Mouse (Mus musculus) embryonic facial prominence, embryonic 12.5 days (tissue): ENCODE measurements around the gene Tubgcp2. TPM values are rescaled to one million over a fixed set of nuclear protein-coding genes. Genes with fewer than 3 reads are reported as not detected.

Experiments
- ATAC-seq: fragments of 200-750 bp; cut with Nextera tagmentation; 2 replicates; pipeline ENCODE4 v1.8.0; 2017; ENCODE audit not compliant: insufficient number of reproducible peaks, insufficient read depth, low FRiP score, low TSS enrichment
- H3K27ac ChIP-seq: fragments of 300-500 bp; sonication (generic); 2 replicates; pipeline ENCODE4 v1.5.1; 2016; ENCODE audit warnings: mild to moderate bottlenecking
- H3K27me3 ChIP-seq: fragments of 300-500 bp; sonication (generic); 2 replicates; pipeline ENCODE4 v1.6.1; 2016; ENCODE audit warnings: mild to moderate bottlenecking, moderate library complexity
- H3K36me3 ChIP-seq: fragments of 300-500 bp; sonication (generic); 2 replicates; pipeline ENCODE4 v1.6.1; 2016; ENCODE audit warnings: mild to moderate bottlenecking
- H3K4me1 ChIP-seq: fragments of 300-500 bp; sonication (generic); 2 replicates; pipeline ENCODE4 v1.6.1; 2016
- H3K4me2 ChIP-seq: fragments of 300-500 bp; sonication (generic); replicated peaks from 2 replicates; pipeline ENCODE4 v1.6.1; 2016; ENCODE audit warnings: mild to moderate bottlenecking, moderate library complexity
- H3K4me3 ChIP-seq: fragments of 300-500 bp; sonication (generic); 2 replicates; pipeline ENCODE4 v1.5.1; 2016; ENCODE audit warnings: mild to moderate bottlenecking
- H3K9ac ChIP-seq: fragments of 300-500 bp; sonication (generic); 2 replicates; pipeline ENCODE4 v1.6.1; 2016; ENCODE audit warnings: mild to moderate bottlenecking, moderate library complexity
- H3K9me3 ChIP-seq: fragments of 300-500 bp; sonication (generic); 2 replicates; pipeline ENCODE4 v1.6.1; 2016; ENCODE audit warnings: mild to moderate bottlenecking, moderate library complexity
- WGBS: fragments of 180-500 bp; shearing (Covaris S2); methylation state at CpG from one replicate; pipeline ENCODE4 v1.1.7; 2016; 5-methylcytosine and 5-hydroxymethylcytosine counted together
- polyA plus RNA-seq: library from polyadenylated mRNA; unstranded; fragments of >200 nt; fragmentation: Nextera tagmentation; extraction: Ambion mirVana; gene quantifications from 2 replicates; pipeline ENCODE4 v1.2.1, GENCODE M21; 2016

The Tubgcp2 gene
- polyA plus RNA-seq, 1 experiment from 2014 or later = 82.9 TPM

DNA sequence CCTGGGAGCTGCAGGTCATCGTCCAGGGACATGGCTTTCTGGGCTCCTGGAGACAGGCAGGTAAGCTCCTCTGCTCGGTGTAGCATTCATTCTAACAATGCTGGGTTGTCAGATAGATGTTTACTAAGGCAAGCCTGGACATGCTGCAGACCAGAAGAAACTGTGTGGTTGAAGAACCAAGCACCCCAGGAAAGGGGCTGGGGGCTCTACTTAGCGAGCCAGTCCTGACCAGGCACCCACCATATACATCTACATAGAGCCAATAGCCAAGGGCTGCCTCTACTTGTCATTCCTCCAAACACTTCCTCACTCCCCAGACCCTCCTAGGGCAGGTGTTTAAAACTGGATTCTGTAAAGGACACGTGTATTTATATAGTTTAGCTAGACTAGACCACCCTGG, 42.3 kb downstream of the Tubgcp2 start:
- 78% methylated on average over 4 of the region's 4 CpGs for WGBS
- peaks cover 32% of the 10 kb centered on the region for H3K36me3 ChIP-seq
- H3K9ac ChIP-seq = no peak overlapping the region
- H3K27ac ChIP-seq = no peak overlapping the region
- H3K27me3 ChIP-seq = no peaks in the 10 kb centered on the region
- H3K4me3 ChIP-seq = no peak overlapping the region
- H3K4me2 ChIP-seq = no peak overlapping the region
- no peaks in the 10 kb centered on the region for H3K9me3 ChIP-seq
- H3K4me1 ChIP-seq = no peaks in the 10 kb centered on the region
- ATAC-seq = no peak

DNA sequence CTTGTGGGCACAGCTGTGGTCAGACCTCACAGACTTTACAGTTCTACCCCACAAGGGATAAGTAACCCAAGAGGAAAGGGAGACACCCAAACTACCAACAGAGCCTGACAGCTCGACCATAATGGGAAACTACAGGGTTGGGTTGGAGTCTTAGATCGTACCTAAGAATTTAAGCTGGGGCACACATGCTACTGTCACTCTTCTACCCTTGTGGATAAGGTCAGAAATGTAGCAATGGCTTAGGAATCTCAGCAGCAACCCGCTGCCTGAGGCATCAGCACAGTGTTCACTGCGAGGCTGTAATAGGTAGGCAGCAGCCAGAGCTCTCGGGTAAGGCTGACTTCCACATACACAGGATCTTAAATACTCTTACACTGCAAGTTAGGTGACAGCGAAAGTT, 42.9 kb downstream of the Tubgcp2 start:
- H3K4me1 ChIP-seq = no peaks in the 10 kb centered on the region
- peaks cover 25% of the 10 kb centered on the region for H3K36me3 ChIP-seq
- H3K27ac ChIP-seq = no peak overlapping the region
- H3K9me3 ChIP-seq = no peaks in the 10 kb centered on the region
- no peak overlapping the region for H3K4me2 ChIP-seq
- no peak overlapping the region for H3K9ac ChIP-seq
- no peak overlapping the region for H3K4me3 ChIP-seq
- 89% methylated on average over 6 of the region's 6 CpGs for WGBS
- ATAC-seq = no peak
- no peaks in the 10 kb centered on the region for H3K27me3 ChIP-seq

DNA sequence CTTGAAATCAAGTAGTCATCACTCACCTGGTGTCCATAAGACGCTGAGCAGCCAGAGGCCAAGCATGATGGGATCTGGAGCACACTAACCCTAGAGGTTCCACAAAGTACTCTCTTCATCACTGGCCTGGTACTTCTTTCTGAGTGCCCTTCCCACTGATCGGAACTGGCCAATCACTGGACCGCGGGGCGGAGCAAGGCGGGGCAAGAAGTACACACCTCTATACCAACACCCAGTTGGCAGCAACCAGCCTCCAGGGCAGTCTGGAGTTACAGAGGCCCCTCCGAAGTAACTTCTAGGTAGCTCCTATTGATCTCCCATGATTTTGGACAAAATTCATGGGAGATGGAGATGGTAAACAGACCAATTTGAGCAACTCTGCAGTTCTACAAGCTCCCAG, 44.1 kb downstream of the Tubgcp2 start, which contains the start of gene Adam8:
Gene Adam8 (minus strand): TSS at position 157 of the 400 bp plus-strand sequence.
- Histone ChIP-seq H3K27me3 (no peaks in the 10 kb centered on the region), H3K9me3 (no peaks in the 10 kb centered on the region), H3K4me1 (no peaks in the 10 kb centered on the region), H3K27ac (no peak within 1 kb of the TSS), H3K4me2 (no peak within 1 kb of the TSS), H3K9ac (no peak within 1 kb of the TSS), H3K4me3 (no peak within 1 kb of the TSS), H3K36me3 (peaks cover 14% of the 10 kb centered on the region)
- WGBS = 23% methylated on average over 7 of the region's 7 CpGs
- no peak for ATAC-seq

DNA sequence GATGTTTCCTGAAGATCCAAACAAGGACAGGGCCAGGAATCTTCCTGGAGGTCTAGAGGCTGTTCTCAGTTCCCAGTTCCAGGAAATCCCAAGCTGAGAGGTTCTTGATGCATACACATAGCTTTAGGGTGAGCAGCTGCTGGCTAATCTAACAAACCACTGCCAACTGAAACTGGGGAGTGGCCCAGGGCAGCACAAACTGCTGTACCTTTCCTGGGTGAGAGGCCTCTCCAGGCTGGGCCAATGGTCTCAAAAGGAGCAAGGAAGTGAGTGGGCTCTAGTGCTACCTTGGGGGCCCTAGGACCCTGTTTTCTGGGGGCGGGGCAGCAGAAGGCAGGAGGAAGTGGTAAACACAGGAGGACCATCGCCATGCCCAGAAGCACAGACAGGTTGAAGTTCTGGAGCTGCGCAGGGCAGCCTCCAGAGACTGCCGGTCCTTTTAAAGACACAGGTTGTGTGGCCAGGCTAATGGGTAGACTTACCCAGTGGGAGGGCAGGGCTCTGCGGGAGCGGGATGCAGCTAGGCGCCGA, 45.5 kb downstream of the Tubgcp2 start:
- no peak overlapping the region for H3K4me3 ChIP-seq
- no peaks in the 10 kb centered on the region for H3K27me3 ChIP-seq
- WGBS = 73% methylated on average over 8 of the region's 8 CpGs
- no peak overlapping the region for H3K4me2 ChIP-seq
- H3K36me3 ChIP-seq = no peaks in the 10 kb centered on the region; the same call in 1 of the 2 replicates
- no peak for ATAC-seq
- no peak overlapping the region for H3K27ac ChIP-seq
- H3K9ac ChIP-seq = no peak overlapping the region
- no peaks in the 10 kb centered on the region for H3K4me1 ChIP-seq
- H3K9me3 ChIP-seq = no peaks in the 10 kb centered on the region

DNA sequence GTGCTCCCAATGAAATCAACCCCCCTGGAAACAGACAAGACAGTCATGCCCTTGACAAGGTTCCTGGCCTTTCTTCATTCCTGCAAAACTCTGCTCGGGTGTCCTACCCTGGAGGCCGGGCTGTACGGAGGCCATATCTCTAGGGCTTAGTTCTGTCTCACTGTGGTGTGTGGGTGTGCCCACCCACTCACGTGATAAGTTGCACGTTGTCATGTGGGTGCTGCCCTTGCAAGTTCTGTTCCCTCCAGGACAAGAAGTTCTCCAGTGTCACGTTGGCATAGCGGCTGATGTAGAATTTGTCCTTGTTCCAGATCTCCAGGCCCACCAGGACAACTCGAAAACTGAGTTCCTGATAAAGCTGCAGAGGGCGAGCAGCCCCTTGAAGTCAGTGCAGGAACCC, 48.2 kb downstream of the Tubgcp2 start:
- Histone ChIP-seq H3K4me2 (no peak overlapping the region), H3K9ac (no peak overlapping the region), H3K4me1 (no peaks in the 10 kb centered on the region), H3K9me3 (no peaks in the 10 kb centered on the region), H3K27ac (no peak overlapping the region), H3K27me3 (no peaks in the 10 kb centered on the region), H3K36me3 (no peaks in the 10 kb centered on the region), H3K4me3 (no peak overlapping the region)
- WGBS = 86% methylated on average over 9 of the region's 9 CpGs
- ATAC-seq = no peak

DNA sequence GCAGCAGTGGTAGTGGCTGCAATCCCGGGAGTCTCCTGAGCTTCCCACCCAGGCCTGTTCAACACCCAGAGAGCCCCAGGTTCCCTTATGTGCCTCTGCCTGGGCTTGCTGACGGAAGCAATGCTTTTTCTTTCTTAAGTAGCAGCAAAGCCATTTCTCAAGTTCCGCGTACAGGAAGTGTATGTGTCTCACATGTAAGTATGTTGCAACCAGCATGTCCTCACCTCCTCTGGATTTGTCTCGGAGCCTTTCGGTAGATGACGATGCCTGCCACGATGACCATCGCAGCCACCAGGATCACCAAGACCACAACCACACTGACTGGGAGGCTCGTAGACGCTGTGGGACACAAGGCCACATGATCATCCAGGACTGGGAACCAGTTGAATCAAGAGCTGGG, 52.0 kb downstream of the Tubgcp2 start:
- H3K4me1 ChIP-seq = no peaks in the 10 kb centered on the region
- no peak for ATAC-seq
- no peaks in the 10 kb centered on the region for H3K27me3 ChIP-seq
- no peak overlapping the region for H3K27ac ChIP-seq
- H3K9ac ChIP-seq = no peak overlapping the region
- no peaks in the 10 kb centered on the region for H3K9me3 ChIP-seq
- H3K4me2 ChIP-seq = no peak overlapping the region
- no peaks in the 10 kb centered on the region for H3K36me3 ChIP-seq
- H3K4me3 ChIP-seq = no peak overlapping the region
- 93% methylated on average over 11 of the region's 11 CpGs for WGBS

DNA sequence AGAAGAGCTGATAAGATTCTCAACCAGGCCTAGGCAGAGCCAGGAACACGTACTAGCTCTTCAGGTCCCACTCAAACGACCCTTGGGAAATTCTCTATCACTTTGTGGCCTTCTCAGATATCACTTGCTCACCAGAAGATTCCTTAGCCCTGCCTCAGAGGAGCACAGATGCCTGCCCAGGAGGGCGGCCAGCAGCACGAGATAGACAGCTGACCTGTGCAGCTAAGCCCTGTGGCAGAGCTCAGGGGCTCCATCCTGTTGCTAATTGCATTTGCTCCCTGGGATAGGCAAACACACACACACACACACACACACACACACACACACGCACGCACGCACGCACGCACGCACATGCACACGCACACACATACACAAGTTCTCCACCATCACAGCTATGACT, 54.4 kb downstream of the Tubgcp2 start:
- Histone ChIP-seq H3K27ac (no peak overlapping the region), H3K4me3 (no peak overlapping the region), H3K27me3 (no peaks in the 10 kb centered on the region), H3K4me1 (peaks cover 9% of the 10 kb centered on the region; the same call in 1 of the 2 replicates), H3K9ac (no peak overlapping the region), H3K36me3 (no peaks in the 10 kb centered on the region), H3K9me3 (no peaks in the 10 kb centered on the region), H3K4me2 (no peak overlapping the region)
- WGBS = 83% methylated on average over 11 of the region's 11 CpGs
- no peak for ATAC-seq

DNA sequence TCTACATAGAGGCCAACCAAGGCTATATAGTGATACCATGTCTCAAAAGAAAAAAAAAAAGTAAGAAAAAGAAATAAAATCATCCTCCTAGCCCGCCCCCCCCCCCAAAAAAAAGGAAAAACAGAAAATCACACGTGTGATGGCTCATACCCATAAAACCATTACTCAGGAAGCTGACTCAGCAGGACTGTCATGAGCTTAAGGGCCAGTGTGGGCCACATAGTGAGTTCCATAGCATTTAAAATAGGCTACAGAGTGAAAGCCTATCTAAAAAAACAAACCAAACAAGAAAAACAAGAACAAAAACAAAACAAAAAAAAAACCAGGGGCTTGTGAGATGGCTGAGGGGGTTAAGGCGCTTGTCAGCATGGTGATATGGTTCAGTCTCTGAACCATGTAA, 55.7 kb downstream of the Tubgcp2 start:
- WGBS = 44% methylated on average over 3 of the region's 3 CpGs
- no peak overlapping the region for H3K9ac ChIP-seq
- H3K27ac ChIP-seq = no peak overlapping the region
- no peaks in the 10 kb centered on the region for H3K27me3 ChIP-seq
- no peaks in the 10 kb centered on the region for H3K36me3 ChIP-seq
- H3K4me1 ChIP-seq = peaks cover 9% of the 10 kb centered on the region; the same call in 1 of the 2 replicates
- H3K4me3 ChIP-seq = no peak overlapping the region
- no peak for ATAC-seq
- H3K4me2 ChIP-seq = no peak overlapping the region
- H3K9me3 ChIP-seq = no peaks in the 10 kb centered on the region

DNA sequence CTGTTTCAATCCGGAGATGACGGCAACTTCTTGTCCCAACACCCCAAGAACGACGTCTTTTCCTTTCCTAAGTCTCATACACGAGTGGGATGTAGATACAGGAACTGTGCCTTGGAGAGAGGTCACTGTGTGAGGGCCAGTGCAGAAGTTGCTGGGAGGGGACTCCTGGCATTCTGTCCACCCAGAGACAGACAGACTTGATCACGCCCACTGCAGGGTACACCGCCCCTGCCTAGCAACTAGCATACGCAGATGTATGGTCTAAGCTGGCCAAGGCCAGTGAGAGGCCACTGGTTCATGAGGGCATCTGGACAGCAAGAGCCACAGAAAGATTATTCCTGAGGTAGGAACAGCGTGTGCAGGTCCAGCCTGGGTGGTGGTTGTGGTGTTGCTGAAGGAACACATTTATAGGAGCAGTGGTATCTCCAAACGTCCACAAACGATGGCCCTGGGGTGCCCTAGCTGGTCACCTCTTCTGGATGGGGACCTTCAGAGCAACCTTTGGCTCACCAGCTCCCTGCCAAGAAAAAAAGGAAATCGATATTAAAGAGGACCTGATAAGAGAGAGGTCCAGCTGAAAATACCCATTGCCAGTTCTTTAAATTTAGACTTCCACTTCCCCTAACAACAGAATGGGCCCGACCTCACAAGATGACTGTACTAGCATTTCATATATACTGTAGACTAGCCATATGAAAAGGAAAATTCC, 57.3 kb downstream of the Tubgcp2 start:
- Histone ChIP-seq H3K27ac (no peak overlapping the region), H3K4me2 (peak overlapping the region; percentile 83), H3K9me3 (no peaks in the 10 kb centered on the region), H3K4me1 (peaks cover 9% of the 10 kb centered on the region; the same call in 1 of the 2 replicates), H3K36me3 (no peaks in the 10 kb centered on the region), H3K27me3 (no peaks in the 10 kb centered on the region), H3K4me3 (peak overlapping the region; percentile 59), H3K9ac (peak overlapping the region; percentile 24; the same call in 1 of the 2 replicates)
- ATAC-seq = peak; percentile 25; the same call in 1 of the 2 replicates
- 48% methylated on average over 13 of the region's 13 CpGs for WGBS

DNA sequence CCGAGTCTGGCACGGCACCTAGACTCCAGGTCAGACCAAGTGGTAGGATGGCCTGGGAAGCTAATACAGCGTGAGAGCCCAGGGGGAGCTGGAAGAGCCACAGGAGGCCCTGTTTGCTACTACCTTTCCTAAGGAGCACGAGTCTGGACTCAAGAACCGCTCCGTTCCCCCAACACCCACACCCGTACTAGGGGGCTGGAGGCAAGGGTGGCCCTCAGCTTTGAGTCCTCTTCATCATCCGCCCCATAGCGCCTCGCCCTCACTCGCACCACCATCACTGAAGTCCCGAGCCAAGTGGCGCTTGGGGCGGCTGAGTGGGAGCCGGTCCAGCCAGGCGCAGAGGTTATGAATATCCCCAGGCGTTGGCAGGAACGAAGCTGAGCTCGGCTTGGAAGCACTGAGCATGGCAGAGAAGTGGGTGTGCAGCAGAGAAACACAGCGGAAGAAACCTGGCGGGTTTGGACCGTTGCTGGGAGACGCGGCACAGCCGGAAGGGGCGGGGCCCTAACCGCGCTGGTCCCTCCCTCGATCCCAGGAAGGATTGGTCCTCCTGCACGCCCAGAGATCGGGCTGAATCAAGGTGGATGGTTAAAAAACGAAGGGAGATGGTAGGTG, 58.1 kb downstream of the Tubgcp2 start, which contains the start of gene 6430531B16Rik:
Gene 6430531B16Rik (minus strand): TSS at position 478 of the 615 bp plus-strand sequence.
- no peak within 1 kb of the TSS for H3K27ac ChIP-seq

DNA sequence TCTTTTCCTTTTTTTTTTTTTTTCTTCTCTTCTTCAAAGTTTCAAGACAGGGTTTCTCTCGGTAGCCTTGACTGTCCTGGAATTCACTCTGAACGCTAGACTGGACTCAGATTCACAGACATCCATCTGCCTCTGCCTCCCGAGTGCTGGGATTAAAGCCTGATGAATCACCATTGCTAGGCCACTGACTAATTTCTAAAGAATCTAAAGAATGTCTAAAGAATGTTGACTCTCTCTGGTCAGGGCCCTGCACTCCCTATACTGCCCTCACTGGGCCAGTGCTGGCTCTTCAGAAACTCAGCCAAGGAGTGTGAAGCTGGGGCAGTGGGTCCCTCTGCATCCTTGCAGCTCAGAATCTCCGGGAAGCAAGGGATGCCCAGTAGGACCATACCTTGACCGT, 61.0 kb downstream of the Tubgcp2 start:
- Histone ChIP-seq H3K27ac (no peak overlapping the region), H3K4me3 (no peak overlapping the region), H3K4me1 (peaks cover 9% of the 10 kb centered on the region; the same call in 1 of the 2 replicates), H3K27me3 (no peaks in the 10 kb centered on the region), H3K9me3 (no peaks in the 10 kb centered on the region), H3K36me3 (no peaks in the 10 kb centered on the region), H3K4me2 (no peak overlapping the region), H3K9ac (no peak overlapping the region)
- 51% methylated on average over 5 of the region's 5 CpGs for WGBS
- ATAC-seq = no peak

More for the DNA sequence above, 58.1 kb downstream of the Tubgcp2 start, which contains the start of gene 6430531B16Rik:
- Histone ChIP-seq H3K9me3 (no peaks in the 10 kb centered on the region), H3K4me3 (peak within 1 kb of the TSS; percentile 59), H3K4me2 (peak within 1 kb of the TSS; percentile 83), H3K9ac (peak within 1 kb of the TSS; percentile 66), H3K36me3 (no peaks in the 10 kb centered on the region), H3K27me3 (no peaks in the 10 kb centered on the region), H3K4me1 (peaks cover 9% of the 10 kb centered on the region; the same call in 1 of the 2 replicates)
- 4% methylated on average over 32 of the region's 32 CpGs for WGBS
- peak; percentile 89 for ATAC-seq

DNA sequence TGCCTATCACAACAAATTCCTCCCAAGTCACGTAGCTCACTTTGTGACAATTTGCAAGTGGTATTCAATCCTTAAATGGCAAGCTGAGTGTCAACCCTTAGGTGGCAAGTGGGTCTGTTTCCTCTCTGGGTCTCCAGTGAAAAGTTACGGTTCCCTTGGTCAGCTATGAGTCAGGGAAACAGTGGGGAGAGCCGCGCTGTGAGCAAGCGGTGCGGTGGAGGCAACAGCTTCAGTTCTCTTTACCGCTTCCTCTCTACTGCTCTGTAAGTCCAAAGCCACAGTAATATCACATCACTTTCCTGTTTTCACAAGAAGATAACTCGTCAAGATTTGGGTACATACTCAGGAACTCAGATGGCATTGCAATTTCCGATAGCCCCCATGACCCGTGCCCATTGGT, 62.2 kb downstream of the Tubgcp2 start:
- H3K9ac ChIP-seq = no peak overlapping the region
- H3K4me2 ChIP-seq = no peak overlapping the region
- no peaks in the 10 kb centered on the region for H3K27me3 ChIP-seq
- peaks cover 8% of the 10 kb centered on the region; the same call in 1 of the 2 replicates for H3K4me1 ChIP-seq
- H3K36me3 ChIP-seq = no peaks in the 10 kb centered on the region
- H3K4me3 ChIP-seq = no peak overlapping the region
- ATAC-seq = no peak
- H3K27ac ChIP-seq = no peak overlapping the region
- 87% methylated on average over 10 of the region's 10 CpGs for WGBS
- H3K9me3 ChIP-seq = no peaks in the 10 kb centered on the region
